Mouse (Mus musculus): ENCODE measurements around the gene Rragc. TPM values are rescaled to one million over a fixed set of nuclear protein-coding genes. Genes with fewer than 3 reads are reported as not detected.
"Not testable (repeated sequence)": the region's sequence is repeated elsewhere in the genome, so short reads cannot be mapped to it uniquely, and the experiment has no call there.

Gene Rragc
- polyA plus RNA-seq, 1 experiment: 91.0 TPM

- Histone ChIP-seq H3K4me1 (ENCODE audit: control insufficient read depth, insufficient read depth, insufficient read length, low read length) (no peaks in the 10 kb centered on the region), H3K27ac (replicated peaks; ENCODE audit: low read depth, low read length) (no peak overlapping the region), H3K4me3 (ENCODE audit: insufficient read depth, low read depth, low read length) (no peak overlapping the region)
Measured at GRCm38 (mm10) chr4:123934306-123934705, 17.1 kb downstream of the Rragc start.

- no peaks in the 10 kb centered on the region for H3K4me1 ChIP-seq (ENCODE audit: control insufficient read depth, insufficient read depth, insufficient read length, low read length)
- H3K27ac ChIP-seq (replicated peaks; ENCODE audit: low read depth, low read length): no peak overlapping the region
- no peak overlapping the region for H3K4me3 ChIP-seq (ENCODE audit: insufficient read depth, low read depth, low read length)
Measured at GRCm38 (mm10) chr4:123936059-123936458, 18.8 kb downstream of the Rragc start.

- H3K4me3 ChIP-seq (ENCODE audit: insufficient read depth, low read depth, low read length): no peak overlapping the region
- no peaks in the 10 kb centered on the region for H3K4me1 ChIP-seq (ENCODE audit: control insufficient read depth, insufficient read depth, insufficient read length, low read length)
- no peak overlapping the region for H3K27ac ChIP-seq (replicated peaks; ENCODE audit: low read depth, low read length)
Measured at GRCm38 (mm10) chr4:123939838-123940237, 22.6 kb downstream of the Rragc start.

- H3K4me3 ChIP-seq (ENCODE audit: insufficient read depth, low read depth, low read length); H3K27ac ChIP-seq (replicated peaks; ENCODE audit: low read depth, low read length): not testable (repeated sequence)
Measured at GRCm38 (mm10) chr4:123940878-123941277, 23.6 kb downstream of the Rragc start.

GRCm38 (mm10) chr4:123946701-123947100 is 29.5 kb downstream of the Rragc start:
- Histone ChIP-seq H3K27ac (replicated peaks; ENCODE audit: low read depth, low read length) (no peak overlapping the region), H3K4me3 (ENCODE audit: insufficient read depth, low read depth, low read length) (no peak overlapping the region), H3K4me1 (ENCODE audit: control insufficient read depth, insufficient read depth, insufficient read length, low read length) (no peaks in the 10 kb centered on the region)

More at GRCm38 (mm10) chr4:123940878-123941277, 23.6 kb downstream of the Rragc start:
- H3K4me1 ChIP-seq (ENCODE audit: control insufficient read depth, insufficient read depth, insufficient read length, low read length): not testable (repeated sequence)

GRCm38 (mm10) chr4:123947149-123947548 is 29.9 kb downstream of the Rragc start:
- Histone ChIP-seq H3K4me1 (ENCODE audit: control insufficient read depth, insufficient read depth, insufficient read length, low read length) (no peaks in the 10 kb centered on the region), H3K27ac (replicated peaks; ENCODE audit: low read depth, low read length) (no peak overlapping the region), H3K4me3 (ENCODE audit: insufficient read depth, low read depth, low read length) (no peak overlapping the region)

GRCm38 (mm10) chr4:123948901-123949300 is 31.7 kb downstream of the Rragc start:
- H3K27ac ChIP-seq (replicated peaks; ENCODE audit: low read depth, low read length): no peak overlapping the region
- H3K4me3 ChIP-seq (ENCODE audit: insufficient read depth, low read depth, low read length): no peak overlapping the region
- no peaks in the 10 kb centered on the region for H3K4me1 ChIP-seq (ENCODE audit: control insufficient read depth, insufficient read depth, insufficient read length, low read length)

- Histone ChIP-seq H3K4me1 (ENCODE audit: control insufficient read depth, insufficient read depth, insufficient read length, low read length) (no peaks in the 10 kb centered on the region), H3K4me3 (ENCODE audit: insufficient read depth, low read depth, low read length) (no peak overlapping the region), H3K27ac (replicated peaks; ENCODE audit: low read depth, low read length) (no peak overlapping the region)
Measured at GRCm38 (mm10) chr4:123949649-123950048, 32.4 kb downstream of the Rragc start.

GRCm38 (mm10) chr4:123952059-123952458 is 34.8 kb downstream of the Rragc start:
- no peaks in the 10 kb centered on the region for H3K4me1 ChIP-seq (ENCODE audit: control insufficient read depth, insufficient read depth, insufficient read length, low read length)
- no peak overlapping the region for H3K27ac ChIP-seq (replicated peaks; ENCODE audit: low read depth, low read length)
- no peak overlapping the region for H3K4me3 ChIP-seq (ENCODE audit: insufficient read depth, low read depth, low read length)

GRCm38 (mm10) chr4:123956703-123957491 is 39.7 kb downstream of the Rragc start:
- H3K27ac ChIP-seq (replicated peaks; ENCODE audit: low read depth, low read length): no peak overlapping the region
- H3K4me1 ChIP-seq (ENCODE audit: control insufficient read depth, insufficient read depth, insufficient read length, low read length): no peaks in the 10 kb centered on the region
- H3K4me3 ChIP-seq (ENCODE audit: insufficient read depth, low read depth, low read length): no peak overlapping the region

GRCm38 (mm10) chr4:123957492-123957808 is 40.2 kb downstream of the Rragc start:
- H3K4me3 ChIP-seq (ENCODE audit: insufficient read depth, low read depth, low read length): no peak overlapping the region
- no peak overlapping the region for H3K27ac ChIP-seq (replicated peaks; ENCODE audit: low read depth, low read length)
- no peaks in the 10 kb centered on the region for H3K4me1 ChIP-seq (ENCODE audit: control insufficient read depth, insufficient read depth, insufficient read length, low read length)

- no peak overlapping the region for H3K27ac ChIP-seq (replicated peaks; ENCODE audit: low read depth, low read length)
Measured at GRCm38 (mm10) chr4:123957891-123958290, 40.6 kb downstream of the Rragc start.

GRCm38 (mm10) chr4:123960955-123961354 is 43.7 kb downstream of the Rragc start:
- no peaks in the 10 kb centered on the region for H3K4me1 ChIP-seq (ENCODE audit: control insufficient read depth, insufficient read depth, insufficient read length, low read length)
- H3K27ac ChIP-seq (replicated peaks; ENCODE audit: low read depth, low read length): no peak overlapping the region
- no peak overlapping the region for H3K4me3 ChIP-seq (ENCODE audit: insufficient read depth, low read depth, low read length)

More at GRCm38 (mm10) chr4:123957891-123958290, 40.6 kb downstream of the Rragc start:
- Histone ChIP-seq H3K4me1 (ENCODE audit: control insufficient read depth, insufficient read depth, insufficient read length, low read length) (no peaks in the 10 kb centered on the region), H3K4me3 (ENCODE audit: insufficient read depth, low read depth, low read length) (no peak overlapping the region)

- no peak overlapping the region for H3K27ac ChIP-seq (replicated peaks; ENCODE audit: low read depth, low read length)
- no peaks in the 10 kb centered on the region for H3K4me1 ChIP-seq (ENCODE audit: control insufficient read depth, insufficient read depth, insufficient read length, low read length)
Measured at GRCm38 (mm10) chr4:123962721-123963120, 45.5 kb downstream of the Rragc start.

GRCm38 (mm10) chr4:123968663-123969321 is 51.5 kb downstream of the Rragc start:
- H3K27ac ChIP-seq (replicated peaks; ENCODE audit: low read depth, low read length): no peak overlapping the region
- H3K4me1 ChIP-seq (ENCODE audit: control insufficient read depth, insufficient read depth, insufficient read length, low read length): no peaks in the 10 kb centered on the region
- H3K4me3 ChIP-seq (ENCODE audit: insufficient read depth, low read depth, low read length): no peak overlapping the region

More at GRCm38 (mm10) chr4:123962721-123963120, 45.5 kb downstream of the Rragc start:
- no peak overlapping the region for H3K4me3 ChIP-seq (ENCODE audit: insufficient read depth, low read depth, low read length)

GRCm38 (mm10) chr4:123969458-123969857 is 52.2 kb downstream of the Rragc start:
- Histone ChIP-seq H3K4me3 (ENCODE audit: insufficient read depth, low read depth, low read length) (no peak overlapping the region), H3K27ac (replicated peaks; ENCODE audit: low read depth, low read length) (no peak overlapping the region), H3K4me1 (ENCODE audit: control insufficient read depth, insufficient read depth, insufficient read length, low read length) (no peaks in the 10 kb centered on the region)

Measured in brown adipose tissue, adult 24 weeks (tissue).